Mouse (Mus musculus): Measurements from ENCODE around the gene Olfr373. TPM values are rescaled to one million over a fixed set of nuclear protein-coding genes. Genes with fewer than 3 reads are reported as not detected.

Gene Olfr373
- total RNA-seq, 2 experiments from 2014 or later: not detected

Other genes with a start within 250 kb of the Olfr373 start
- 1 to 10 TPM; 6.7 to 8.5 TPM for gene Zfp709, start 201.2 kb upstream of the Olfr373 start, total RNA-seq (2021)
- 1 to 10 TPM; 3.0 to 4.4 TPM for gene Zfp882, start 174.6 kb upstream of the Olfr373 start, total RNA-seq (2021)
- 10 to 100 TPM; 27.3 to 32.6 TPM for gene Zfp617, start 174.5 kb upstream of the Olfr373 start, total RNA-seq (2021)
- gene Zfp961, start 132.1 kb upstream of the Olfr373 start, total RNA-seq (2021): 1 to 10 TPM; 9.5 to 10.0 TPM
- gene Cyp4f18, start 73.6 kb upstream of the Olfr373 start, total RNA-seq (2021): 1 to 10 TPM in 1 of 2 experiments, under 1 TPM in 1; 0.30 to 1.3 TPM
- gene Olfr372, start 42.0 kb upstream of the Olfr373 start, total RNA-seq (2021): not detected
- gene Olfr374, start 23.9 kb downstream of the Olfr373 start, total RNA-seq (2021): not detected
- gene Tpm4, start 51.8 kb downstream of the Olfr373 start, total RNA-seq (2021): 100 to 1,000 TPM; 229 to 241 TPM
- 10 to 100 TPM; 38.3 to 42.8 TPM for gene Rab8a, start 78.0 kb downstream of the Olfr373 start, total RNA-seq (2021)
- gene Hsh2d, start 106.5 kb downstream of the Olfr373 start, total RNA-seq (2021): not detected
- gene Cib3, start 129.7 kb downstream of the Olfr373 start, total RNA-seq (2021): not detected
- gene Gm11034, start 130.5 kb downstream of the Olfr373 start, total RNA-seq (2021): not detected
- 10 to 100 TPM; 24.9 to 27.5 TPM for gene Fam32a, start 136.6 kb downstream of the Olfr373 start, total RNA-seq (2021)
- gene Ap1m1, start 156.8 kb downstream of the Olfr373 start, total RNA-seq (2021): 10 to 100 TPM; 62.3 to 66.6 TPM
- 10 to 100 TPM; 15.9 to 19.4 TPM for gene Gm10282, start 222.1 kb downstream of the Olfr373 start, total RNA-seq (2021)
- 10 to 100 TPM; 69.7 to 82.8 TPM for gene Klf2, start 235.9 kb downstream of the Olfr373 start, total RNA-seq (2021)